Mouse (Mus musculus): ENCODE results near the gene Atp9a.

GRCm38 (mm10) chr2:168671724-168672123 is 70.5 kb downstream of the Atp9a start:
- TF ChIP-seq POLR2A (IDR thresholded peaks at IDR 0.05; ENCODE audit: extremely low read depth, insufficient read depth, low read length) (no peak), CTCF (IDR thresholded peaks at IDR 0.05; ENCODE audit: extremely low read depth, insufficient read depth, low read length) (no peak)
